Mouse (Mus musculus) T-cell, adult 2 months (primary cell): ENCODE data around the gene Ring1.
"Not testable (repeated sequence)": the region's sequence is repeated elsewhere in the genome, so short reads cannot be mapped to it uniquely, and the experiment has no call there.

Experiments used
- DNase-seq: peaks from one replicate; pipeline ENCODE4 v3.0.0; 2022; ENCODE audit warnings: low spot score

The Ring1 gene

DNA sequence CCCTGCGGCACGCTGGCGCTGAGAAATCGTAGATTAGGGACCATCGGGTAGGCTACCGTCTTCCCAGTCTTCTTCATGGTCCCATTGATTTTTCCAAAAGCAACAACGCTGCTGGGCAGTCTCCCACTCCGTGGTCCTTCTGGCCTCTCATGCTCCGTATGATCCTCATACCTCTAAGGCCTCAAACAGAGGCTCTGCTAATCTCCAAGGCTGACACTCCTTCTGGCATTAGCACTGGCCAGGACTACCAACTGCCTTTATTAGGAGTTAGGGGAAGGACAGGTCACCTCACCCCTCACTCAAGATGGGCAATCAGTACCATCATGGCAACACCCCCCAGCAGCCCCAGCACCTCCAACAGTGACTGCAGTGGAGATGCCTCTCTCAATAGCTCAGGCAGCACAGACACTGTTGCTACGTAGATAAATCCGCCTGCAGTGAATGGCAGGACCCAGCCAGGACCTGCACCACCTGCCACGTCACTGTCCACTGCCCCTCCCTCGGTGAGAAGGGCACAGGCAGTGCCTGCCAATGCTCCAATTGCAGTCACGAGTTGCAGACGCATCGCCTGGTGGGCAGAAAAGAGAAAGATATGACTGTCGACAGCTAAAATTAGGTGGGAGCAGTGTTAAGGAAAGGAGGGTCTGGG lies 4.1 kb upstream of the Ring1 start:
- no peak for DNase-seq

DNA sequence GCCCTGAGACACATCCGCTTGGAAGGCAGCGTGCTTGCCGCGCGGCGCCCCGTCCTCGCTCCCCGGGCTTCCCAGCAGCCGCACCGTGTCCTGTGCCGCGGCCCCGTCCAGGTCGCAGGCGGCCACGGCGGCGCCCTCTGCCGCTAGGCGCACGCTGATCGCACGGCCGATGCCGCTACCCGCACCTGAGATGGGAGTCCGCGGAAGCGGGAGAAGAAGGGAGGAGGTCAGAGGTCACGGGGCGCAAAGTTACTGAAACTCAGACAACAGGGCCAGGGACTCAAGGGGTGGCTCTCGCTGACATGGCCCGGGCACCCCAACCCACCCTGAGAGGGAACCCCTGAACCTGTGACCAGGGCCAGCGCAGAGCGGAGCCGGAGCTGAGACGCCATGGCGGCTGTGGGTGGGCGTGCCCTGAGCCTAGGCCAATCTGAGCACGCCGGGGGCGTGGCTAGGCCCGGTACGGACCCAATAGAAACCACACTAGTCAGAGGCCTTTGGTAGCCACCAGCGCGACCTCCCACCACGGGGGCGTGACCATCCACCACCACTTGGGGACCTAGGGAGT lies 3.3 kb upstream of the Ring1 start, which contains the start of gene H2-Ke6:
TSS of gene H2-Ke6 (minus strand) at position 405 of the 568 bp plus-strand sequence.
- peak; percentile 88 for DNase-seq

DNA sequence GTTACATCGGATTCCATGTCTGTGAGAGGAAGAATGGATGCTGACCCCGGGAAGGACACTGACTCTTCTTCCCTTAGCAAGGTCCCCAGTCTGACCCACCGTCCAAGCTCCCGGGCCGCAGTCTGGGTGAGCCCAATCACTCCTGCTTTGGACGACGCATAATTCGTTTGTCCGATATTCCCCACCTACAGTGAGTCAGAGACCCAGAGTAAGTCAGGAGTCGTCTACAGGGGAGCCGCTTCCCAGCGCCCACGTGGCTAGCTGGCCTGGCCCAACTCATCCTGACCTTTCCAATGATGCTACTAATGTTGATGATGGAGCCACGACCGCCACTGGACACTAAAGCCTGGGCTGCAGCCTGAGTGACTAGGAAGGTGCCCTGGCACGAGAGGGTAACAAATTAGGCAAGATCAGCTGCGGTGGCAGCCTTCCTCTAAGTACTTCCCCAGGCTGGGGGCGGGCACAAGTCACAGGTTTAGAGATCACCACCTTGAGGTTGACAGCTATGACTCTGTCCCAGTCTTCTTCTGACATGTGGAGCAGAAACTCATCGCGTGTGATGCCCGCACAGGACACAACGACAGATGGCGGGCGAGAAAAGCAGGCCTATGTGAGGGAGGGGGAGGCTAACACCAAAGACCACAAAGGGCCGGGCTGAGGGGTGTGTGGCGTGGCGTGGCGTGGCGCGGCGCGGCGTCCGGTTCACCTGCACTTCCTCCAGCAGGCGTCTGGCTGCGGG lies 2.6 kb upstream of the Ring1 start:
- peak; percentile 81 for DNase-seq

DNA sequence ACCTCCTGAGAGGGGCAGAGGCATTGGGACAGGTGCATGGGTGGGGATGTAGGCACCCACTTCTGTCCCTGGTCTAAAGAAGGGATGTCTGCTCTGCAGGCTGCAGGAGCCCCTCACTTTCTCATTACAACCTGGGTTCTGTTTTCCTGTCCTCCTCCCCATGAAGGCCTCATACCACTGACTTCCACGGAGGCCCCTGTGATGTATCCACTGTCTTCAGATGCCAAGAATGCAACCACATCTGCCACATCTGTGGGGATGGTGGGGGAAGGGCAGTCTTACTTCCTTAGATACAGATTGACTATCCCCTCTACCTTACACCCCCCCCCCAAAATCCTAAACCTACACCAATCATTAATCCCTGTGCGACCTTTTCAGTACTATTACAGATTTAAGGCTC lies 1.7 kb upstream of the Ring1 start:
- DNase-seq = peak; percentile 50

DNA sequence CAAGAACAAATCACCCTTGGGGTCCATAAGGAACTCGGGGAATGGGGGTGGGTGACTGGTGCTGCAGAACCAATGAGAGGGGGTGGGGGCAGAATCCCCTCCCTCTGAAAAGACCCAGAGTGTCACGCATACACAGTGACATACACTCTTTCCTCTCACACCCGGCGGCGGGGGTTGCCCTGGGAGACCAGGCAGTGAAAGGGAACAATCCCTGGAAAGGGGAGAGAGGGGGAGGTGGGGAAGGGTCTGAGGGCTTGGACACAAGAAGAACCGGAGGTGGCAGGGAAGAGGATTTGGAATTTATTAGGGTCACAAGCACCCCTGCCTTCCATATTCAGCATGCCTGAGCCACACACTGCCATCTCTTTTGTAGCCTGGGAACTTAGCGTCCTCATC lies 1.3 kb upstream of the Ring1 start:
- no peak for DNase-seq

DNA sequence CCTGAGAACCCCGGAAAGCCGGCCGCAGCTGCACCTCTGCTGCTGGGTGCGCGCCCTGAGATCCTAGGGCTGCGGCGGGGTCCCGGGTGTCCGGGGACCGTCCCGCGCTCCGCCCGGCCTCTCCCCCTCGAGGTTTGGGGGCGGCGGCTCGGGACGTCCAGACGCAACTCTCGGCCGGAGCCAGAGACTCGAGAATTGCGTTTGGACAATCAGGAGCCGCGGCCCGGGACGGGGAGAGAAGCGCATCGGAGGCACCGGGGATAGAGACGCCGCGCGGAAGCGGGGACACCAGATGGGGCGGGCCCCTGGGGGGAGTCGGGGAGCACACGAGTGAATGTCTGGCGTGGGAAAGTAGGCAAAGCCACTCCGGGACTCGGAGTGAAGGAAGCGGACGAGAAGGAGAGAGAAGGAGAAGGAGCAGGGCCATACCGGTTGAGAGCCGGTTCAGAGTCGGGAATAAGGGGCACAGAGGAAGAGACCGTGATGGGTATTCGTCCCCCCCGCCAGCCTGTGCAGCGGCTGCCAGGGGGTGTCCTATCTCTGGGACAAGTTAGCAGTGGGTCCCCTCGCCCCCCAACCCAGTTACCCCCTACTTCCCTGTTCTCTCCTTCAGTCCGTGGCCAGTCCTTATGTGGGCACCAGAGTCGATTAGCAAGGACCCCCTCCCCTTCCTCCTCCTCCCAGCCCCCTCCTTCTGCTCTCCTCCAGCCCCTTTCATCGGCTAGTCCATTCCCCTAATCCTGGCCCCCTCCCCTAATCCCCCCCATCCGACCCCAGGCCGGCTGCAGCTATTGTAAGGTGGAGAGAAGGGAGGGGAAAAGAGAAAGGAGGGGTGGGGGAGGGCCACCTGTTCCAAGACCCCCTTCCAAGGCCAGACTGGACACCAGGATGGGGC lies 628 bp upstream of the Ring1 start:
- no peak for DNase-seq

DNA sequence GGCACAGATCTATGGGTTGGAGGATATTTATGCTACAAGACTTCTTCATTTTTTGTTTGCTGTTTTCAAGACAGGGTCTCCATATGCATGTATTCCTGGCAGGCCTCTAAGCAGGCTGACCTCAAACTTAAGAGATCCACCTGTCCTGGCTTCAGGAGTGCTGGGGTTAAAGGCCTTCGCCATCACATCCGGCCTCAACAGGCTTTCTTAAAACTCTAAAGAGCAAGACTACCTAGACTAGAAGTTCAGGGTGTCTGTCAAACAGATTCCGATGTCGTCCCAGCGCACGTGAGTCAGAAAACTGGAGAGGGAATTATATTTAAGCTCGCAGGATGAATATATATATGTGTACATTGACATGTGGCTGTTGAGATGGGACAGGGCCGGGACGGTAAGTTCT lies 802 bp downstream of the Ring1 start:
- no peak for DNase-seq

DNA sequence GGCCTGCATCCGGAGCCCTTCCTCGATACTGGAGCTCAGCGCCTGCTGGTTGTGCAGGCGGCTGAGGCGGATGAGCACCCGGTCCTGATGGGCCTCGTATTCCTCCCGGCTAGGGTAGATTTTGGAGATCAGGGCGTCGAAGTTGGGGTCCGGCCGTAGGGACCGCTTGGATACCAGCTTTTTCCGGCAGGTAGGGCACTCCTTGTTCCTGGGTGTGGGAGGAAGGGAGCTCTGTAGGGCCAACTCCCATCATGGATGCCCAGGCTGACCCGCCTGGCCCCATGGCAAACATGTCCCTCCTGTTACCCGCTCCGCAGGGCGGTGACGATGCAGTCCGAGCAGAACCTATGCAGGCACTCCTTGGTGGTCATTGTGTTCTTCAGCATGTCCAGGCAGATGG lies 1.5 kb downstream of the Ring1 start:
- no peak for DNase-seq

DNA sequence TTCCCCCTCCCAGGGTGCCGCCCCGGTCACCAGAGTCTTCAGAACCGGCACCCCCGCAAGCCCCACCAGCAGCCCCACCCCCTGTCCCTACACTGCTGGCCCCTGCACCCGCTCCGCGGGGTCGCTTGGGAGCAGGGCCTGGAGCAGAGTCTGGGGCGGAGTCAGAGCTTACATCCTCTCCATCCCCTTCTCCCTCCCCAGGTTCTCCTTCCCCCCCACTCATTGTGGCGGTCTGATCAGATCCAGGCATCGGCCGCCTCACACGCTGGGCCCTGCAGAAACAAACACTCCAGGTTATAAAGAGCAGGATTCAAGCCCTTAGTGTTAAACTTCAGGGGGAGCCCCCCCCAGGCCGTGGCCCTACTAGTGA lies 2.1 kb downstream of the Ring1 start:
- DNase-seq = no peak

DNA sequence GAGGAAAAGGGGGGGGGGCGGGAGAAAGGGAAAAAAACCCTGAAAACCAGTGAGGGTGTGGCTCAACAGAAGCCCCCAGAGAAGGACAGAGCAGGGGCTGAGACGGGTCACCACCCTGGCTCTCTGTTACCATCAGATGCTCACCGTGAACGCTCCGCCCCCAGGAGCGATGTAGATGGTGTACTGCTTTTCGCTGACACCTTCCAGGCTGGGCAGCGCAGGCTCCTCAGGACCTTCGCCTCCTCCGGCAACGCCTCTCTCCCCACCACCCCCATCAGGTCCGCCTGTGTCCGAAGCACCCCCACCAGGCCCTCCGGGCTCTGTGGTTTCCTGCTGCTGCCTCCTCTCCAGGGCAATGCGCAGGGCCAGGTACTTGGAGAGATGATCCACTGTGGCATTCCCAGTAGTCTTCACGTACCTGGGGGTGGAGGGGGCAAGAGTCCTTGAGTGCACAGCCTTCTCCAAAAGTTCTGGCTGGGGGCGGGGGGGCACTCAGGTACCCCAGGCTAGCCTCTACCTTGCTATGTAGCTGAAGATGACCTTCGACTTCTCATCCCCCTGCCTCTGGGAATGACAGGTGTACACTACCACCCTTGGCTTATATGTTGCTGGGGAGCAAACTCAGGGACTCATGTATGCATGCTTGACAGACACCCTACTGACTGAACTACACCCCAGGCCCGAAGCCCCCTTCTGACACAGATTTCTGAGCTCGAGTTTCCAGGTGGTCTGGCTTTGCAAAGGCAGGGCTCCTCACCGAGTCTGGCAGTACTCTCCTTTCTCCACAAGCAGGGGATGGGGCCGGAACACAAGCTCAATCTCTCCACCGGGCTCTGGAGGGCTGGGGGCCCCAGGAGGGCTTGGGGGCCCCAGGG lies 2.7 kb downstream of the Ring1 start:
- no peak for DNase-seq

DNA sequence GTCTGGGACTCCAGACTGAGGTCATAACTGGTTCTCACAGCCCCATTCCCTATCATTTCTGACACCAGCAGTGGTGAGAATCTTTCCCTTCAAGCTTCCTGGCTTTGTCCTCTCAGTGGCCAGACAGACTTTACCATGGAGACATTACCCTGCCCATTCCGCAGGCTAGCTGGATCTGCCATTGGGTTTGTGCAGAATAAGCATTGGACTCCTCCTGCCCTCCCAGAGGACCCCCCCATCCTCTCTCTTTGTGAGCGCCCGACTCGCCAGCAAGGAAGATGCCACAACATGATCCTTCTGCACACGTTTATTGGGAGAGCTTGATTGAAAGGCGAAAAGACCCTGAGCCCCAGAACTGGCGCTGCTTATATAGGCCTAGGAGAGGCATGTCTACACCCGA lies 11.0 kb downstream of the Ring1 start:
- DNase-seq = no peak

DNA sequence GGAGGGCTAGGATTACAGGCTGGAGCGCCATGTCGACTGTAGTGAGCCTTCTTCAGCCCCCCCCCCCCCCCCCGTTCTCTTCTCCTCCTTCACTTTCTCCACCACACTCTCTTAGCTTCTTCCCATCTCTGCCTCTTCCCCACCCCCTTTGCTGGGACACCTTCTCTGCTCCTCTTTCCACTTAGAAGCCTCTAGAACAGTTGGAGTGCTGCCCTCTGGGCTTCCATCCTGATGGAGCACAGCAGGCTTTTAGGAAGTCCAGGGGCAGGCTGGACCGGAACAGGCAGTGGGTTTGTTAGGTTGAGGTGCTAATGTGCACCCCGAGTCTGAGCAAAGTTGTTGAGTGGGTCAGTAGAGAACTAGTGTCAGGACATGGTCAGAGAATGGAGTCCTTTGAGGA lies 14.3 kb downstream of the Ring1 start:
- DNase-seq = no peak

DNA sequence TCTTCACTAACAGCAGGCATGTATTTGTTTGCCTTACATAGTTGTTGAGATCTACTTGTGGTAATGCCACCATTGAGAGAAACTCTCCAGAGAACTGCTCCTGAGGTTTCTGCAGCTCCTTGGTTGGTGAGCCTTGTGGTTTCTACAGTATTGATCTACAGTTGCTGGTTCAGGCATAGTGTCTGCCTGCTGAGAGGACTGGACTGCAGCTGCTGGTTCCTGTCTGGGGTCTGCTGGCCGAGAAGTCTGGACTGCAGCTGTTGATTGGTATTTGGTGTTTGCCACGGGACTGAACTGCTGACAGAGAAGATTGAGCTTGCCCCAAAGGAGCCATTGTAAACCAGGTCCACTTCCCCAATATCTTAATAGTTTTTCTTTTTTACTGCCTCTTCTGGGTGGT lies 17.9 kb downstream of the Ring1 start:
- no peak for DNase-seq

DNA sequence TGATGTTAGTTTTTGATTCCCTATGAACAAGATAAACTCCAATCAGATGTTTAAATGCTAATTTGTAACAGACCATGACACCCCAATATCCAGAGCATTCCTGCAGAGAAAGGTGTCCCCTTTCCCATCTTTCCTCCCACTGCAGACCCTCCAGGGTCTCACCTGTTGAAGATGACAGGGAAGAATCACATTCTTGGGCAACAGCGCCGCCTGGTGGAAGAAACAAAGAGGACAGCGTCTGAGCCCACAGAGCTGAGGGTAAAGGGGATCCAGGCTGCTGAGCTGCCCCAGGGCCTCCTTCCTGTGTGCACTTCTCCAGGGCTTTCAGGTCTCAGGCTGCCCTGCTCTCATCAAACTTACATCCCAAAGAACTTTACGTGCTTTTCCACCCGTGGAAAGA lies 21.1 kb downstream of the Ring1 start:
- peak; percentile 61 for DNase-seq

DNA sequence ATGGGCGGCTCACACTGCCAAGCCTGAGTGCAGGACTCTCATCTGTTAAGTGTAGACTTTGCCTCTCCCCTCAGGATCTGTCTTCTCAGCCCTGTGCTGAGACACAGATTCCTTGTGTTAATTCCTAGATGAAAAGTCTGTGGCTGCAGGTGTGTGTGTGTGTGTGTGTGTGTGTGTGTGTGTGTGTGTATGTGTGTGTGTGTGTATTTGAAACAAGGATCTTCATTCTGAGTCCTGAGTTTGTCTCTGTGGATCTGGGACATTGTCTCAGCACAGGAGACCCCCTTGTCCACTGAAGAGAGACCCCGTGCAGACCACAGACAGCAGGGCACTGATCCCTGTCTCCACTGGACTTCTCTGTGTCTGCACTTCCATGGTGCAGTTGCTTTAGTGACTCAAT lies 23.7 kb downstream of the Ring1 start:
- not testable (repeated sequence) for DNase-seq

DNA sequence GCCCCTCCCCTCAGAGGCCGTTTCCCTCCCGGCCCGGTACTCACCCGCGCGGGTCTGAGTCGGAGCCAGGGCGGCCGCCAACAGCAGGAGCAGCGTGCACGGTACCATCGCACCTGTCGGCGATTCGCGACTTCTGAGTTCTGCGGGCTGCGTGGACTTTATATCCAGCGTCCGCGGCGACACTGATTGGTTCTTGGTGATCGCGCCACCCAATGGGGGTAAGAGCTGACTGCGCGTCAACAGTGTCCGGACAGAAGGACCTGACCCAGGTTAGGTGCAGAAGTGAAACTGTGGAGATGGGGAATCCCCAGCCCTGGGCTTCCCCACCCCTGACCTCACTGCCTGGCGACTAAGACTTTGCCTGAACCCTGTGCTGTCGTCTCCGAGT lies 24.3 kb downstream of the Ring1 start, which contains the start of gene H2-K1:
TSS of gene H2-K1 (minus strand) at position 198 of the 388 bp plus-strand sequence.
- DNase-seq = peak; percentile 99

DNA sequence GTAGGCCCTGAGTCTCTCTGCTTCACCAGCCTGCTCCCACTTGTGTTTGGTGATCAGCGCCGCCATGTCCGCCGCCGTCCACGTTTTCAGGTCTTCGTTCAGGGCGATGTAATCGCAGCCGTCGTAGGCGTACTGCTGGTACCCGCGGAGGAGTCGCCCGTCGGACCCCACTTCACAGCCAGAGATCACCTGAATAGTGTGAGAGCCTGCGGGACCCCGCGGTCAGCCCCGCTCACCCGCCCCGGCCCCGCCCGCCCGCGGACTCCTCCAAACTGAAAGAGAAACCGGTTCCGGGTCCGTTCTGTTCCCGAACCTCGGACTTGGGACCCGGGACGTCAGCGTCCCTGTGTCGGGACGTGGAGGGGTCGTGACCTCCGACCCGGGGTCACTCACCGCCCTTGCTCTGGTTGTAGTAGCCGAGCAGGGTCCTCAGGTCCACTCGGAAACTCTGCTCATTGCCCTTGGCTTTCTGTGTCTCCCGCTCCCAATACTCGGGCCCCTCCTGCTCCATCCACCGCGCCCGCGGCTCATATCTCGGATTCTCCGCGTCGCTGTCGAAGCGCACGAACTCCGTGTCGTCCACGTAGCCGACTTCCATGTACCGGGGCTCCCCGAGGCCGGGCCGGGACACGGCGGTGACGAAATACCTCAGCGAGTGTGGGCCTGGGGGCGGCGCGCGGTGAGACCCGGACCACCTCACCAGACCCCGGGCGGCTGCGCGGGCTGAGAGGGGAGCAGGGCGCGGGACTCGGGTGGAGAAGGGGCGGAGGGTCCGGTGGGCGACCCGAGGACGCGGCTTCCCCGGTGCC lies 24.9 kb downstream of the Ring1 start:
- no peak for DNase-seq

DNA sequence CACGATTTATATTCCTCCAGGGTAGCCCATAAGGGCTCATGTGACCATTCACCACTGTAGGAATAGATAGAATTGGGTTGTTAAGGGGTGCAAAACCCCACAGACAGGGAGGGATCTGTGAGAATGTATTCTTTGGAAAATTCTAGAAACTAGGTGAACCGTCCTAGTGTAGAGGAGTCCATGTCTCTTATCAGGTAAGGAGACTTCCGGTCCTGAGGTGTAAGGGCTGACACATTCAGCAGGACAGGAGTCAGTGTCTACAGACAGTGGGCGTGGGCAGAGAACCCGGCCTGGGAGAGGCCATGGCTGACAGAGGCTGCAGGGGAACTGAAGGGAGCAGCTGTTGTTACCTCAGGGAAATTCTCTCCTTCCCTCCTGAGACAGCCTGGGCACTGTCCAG lies 25.8 kb downstream of the Ring1 start:
- peak; percentile 51 for DNase-seq

DNA sequence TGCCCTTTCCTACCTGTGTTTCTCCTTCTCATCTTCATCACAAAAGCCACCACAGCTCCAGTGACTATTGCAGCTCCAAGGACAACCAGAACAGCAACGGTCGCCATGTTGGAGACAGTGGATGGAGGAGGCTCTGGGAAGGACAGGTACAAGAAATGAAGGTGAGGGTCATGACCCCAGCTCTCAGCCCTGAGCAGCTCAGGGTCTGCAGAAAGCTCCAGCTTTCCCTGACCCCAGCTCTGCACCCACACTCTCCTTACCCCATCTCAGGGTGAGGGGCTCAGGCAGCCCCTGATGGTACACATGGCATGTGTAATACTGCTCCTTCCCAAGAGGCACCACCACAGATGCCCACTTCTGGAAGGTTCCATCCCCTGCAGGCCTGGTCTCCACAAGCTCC lies 27.5 kb downstream of the Ring1 start:
- DNase-seq = not testable (repeated sequence)

DNA sequence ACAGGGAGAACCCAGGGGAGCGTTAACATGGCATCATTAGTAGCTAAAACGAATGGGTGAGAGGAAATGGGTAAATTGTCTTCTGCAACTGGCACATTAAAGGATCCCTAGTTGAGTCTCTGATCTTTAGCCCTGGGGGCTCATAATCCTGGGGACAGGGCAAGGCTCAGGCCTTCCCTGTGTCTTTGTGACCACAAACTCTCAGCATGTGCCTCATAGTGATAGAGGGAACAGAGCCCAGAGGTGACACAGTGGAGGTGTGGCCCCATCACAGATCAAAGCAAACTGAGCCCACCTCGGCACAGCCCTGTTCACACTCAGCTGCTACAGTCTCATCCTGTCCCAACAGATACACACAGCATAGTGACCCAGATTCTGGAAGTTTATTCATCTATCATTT lies 28.8 kb downstream of the Ring1 start:
- peak; percentile 59 for DNase-seq

DNA sequence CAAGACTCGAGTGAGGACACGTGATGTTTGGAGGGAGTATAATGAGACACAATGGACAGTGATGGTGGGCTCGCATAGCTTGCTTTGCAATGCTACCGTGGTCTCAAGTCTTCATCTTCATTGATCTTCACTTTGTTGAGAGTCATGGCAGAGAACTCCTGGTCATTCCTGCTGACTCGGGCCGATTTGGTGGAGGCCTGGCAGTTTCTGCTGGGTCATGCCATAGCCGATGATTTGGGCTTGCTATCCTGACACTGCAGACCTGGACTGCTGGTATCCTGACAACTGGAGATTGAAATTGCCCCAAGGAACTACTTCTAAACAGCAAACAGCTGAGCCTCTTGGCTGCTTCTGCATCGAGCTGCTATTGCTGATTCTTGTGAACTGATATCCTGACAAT lies 29.5 kb downstream of the Ring1 start:
- peak; percentile 25 for DNase-seq
